Mouse (Mus musculus): ENCODE data around the gene Xiap.

DNA sequence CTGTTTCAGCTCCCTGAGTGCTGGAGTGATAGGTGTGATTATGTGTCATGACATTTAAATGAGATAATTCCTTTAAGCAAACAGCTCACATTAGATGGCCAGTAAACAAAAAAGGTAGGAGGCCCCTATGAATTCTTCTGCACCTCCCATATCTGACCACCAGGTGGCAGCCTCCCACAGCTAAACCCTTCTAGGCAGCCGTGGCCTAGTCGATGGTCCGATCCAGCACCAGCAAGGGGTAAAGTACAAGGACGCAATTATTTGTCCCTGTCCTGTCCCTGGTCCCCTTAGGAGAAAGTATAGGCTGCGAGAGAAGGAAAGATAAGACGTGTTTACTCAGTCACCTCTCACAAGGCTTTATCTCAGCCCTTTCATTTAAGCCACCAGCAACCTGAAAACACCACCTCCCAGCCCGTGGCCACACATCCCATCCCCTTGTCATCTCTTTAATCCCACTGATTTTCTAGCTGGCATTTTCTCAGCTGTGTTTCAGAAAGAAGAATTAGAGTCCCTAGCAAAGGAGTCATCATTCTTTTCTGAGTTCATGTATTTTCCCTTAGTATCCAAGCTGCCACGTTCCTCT lies 26.3 kb upstream of the Xiap start:
- TF ChIP-seq CTCF (IDR thresholded peaks at IDR 0.05; ENCODE audit: low read depth, low read length) (no peak; the same call in 1 of the 2 replicates), GATA1 (IDR thresholded peaks at IDR 0.05; ENCODE audit: borderline replicate concordance, low read length) (no peak), GATA2 (IDR thresholded peaks at IDR 0.05; ENCODE audit: borderline replicate concordance, low read depth, low read length) (no peak), TAL1 (conservative IDR thresholded peaks at IDR 0.05; ENCODE audit: low read depth, low read length) (no peak)

All from G1E (cell line).